Mouse (Mus musculus) small intestine, adult 2 months (tissue): ENCODE data around the gene C1ra.
"Not testable (repeated sequence)": the region's sequence is repeated elsewhere in the genome, so short reads cannot be mapped to it uniquely, and the experiment has no call there.

Source experiments
- CTCF ChIP-seq: fragments of 200-500 bp; IDR thresholded peaks from 2 replicates; pipeline ENCODE4 v1.5.1; 2012; ENCODE audit warnings: low read depth, mild to moderate bottlenecking, control low read depth, inconsistent platforms, low read length, moderate library complexity, mixed read lengths; ENCODE audit not compliant: insufficient replicate concordance, insufficient read length; ENCODE audit errors: extremely low read depth
- POLR2A ChIP-seq: fragments of 200-500 bp; IDR thresholded peaks from 2 replicates; pipeline ENCODE4 v1.6.1; 2012; ENCODE audit warnings: low read depth, mild to moderate bottlenecking, control low read depth, inconsistent platforms, low read length, moderate library complexity

GRCm38 (mm10) chr6:124555956-124556355 is 43.8 kb downstream of the C1ra start:
- TF ChIP-seq CTCF, POLR2A: not testable (repeated sequence)
